Mouse (Mus musculus) B cell, adult (primary cell): ENCODE measurements around the gene Wdr46. TPM values are rescaled to one million over a fixed set of nuclear protein-coding genes. Genes with fewer than 3 reads are reported as not detected.

ENCODE experiments used
- total RNA-seq: library from RNA; stranded (reverse); gene quantifications from 4 replicates; pipeline ENCODE4 v1.2.4, GENCODE M21; 2023; ENCODE audit not compliant: inconsistent age

Gene Wdr46
- total RNA-seq: 37.2 to 41.1 TPM (median 38.8 TPM) in 4 replicates

DNA sequence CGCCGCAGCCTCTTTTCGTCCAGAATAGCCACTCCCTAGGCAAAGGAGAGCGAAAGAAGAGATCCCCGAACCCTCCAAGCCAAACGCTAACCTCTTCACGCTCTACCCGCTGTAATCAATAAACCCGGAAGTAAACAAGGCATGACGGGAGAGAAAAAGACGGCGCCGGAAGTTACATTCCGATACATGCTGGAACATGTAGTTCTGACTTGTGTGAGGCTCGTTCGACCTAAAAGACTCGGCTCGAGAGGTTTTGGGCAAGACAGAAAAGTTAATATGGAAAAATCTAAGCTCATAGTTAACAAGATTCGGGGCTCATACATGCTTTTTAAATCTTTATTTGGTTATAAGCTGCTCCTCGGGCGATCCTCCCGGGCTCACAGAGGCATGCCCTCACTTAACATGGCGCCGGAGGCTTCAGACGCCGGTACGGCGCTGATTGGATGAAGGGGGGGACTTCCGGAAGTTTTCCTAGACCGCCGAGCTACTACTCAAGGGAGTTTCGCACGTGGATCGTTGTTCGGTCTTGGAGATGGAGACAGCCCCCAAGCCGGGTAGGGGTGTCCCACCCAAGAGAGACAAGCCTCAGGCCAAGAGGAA, at the start of gene Wdr46, which contains the start of gene Pfdn6:
Gene Wdr46 (plus strand): TSS at position 455 of the 600 bp plus-strand sequence.
Gene Pfdn6 (minus strand): TSS at position 138 of the 600 bp plus-strand sequence.

GRCm38 (mm10) chr17:33904835-33905234, 35.6 kb upstream of the Wdr46 start, which contains the start of gene Platr17:
Platr17 (plus strand) TSS chr17:33905135.

DNA sequence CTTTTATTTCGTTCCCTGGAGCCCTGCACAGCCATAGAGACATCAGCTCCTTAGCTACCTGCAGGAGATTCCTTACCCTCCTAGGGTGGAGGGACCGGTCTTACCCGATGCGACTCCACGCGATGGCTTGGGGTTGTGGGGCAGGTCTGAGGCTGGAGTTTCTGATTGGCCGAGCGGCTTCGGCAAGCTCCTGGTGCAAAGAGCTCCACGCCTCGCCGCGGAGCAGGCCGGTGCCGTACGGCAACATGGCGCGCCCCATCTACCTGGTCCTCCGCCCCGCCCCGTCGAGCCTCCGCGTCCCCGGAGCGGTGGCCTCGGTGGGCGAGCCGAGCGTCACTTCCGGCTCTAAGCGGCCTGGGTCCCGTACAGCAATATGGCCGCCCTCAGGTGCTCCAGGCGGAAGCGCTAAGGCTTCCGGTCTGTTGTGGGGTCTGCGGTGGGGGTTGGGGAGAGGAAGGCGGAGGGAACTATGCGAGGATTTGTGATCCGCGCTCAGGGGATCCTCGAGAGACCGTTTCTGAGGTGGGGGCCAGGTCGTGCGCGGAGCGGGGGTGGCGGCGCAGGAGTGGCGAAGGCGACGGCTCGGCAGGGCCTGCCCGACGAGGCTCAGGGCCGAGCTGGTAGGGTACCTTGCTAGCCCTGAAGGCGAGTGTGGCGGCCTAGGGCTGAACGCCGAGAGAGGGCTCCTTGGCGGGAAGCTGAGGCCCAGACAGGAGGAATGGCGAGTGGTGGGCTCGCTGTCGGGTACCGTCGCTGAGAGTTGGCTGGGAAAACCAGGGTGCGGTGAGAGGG, 31.2 kb upstream of the Wdr46 start, which contains the start of gene Daxx:
Gene Daxx (plus strand): TSS at position 338 of the 792 bp plus-strand sequence.

GRCm38 (mm10) chr17:33915671-33916250, 24.7 kb upstream of the Wdr46 start, which contains the start of the genes Tapbp and Zbtb22:
Tapbp (plus strand) TSS chr17:33915899.
Zbtb22 (plus strand) TSS chr17:33915904.

GRCm38 (mm10) chr17:33929371-33930279, 10.8 kb upstream of the Wdr46 start, which contains the start of gene Rgl2:
Rgl2 (plus strand) TSS chr17:33929543.

DNA sequence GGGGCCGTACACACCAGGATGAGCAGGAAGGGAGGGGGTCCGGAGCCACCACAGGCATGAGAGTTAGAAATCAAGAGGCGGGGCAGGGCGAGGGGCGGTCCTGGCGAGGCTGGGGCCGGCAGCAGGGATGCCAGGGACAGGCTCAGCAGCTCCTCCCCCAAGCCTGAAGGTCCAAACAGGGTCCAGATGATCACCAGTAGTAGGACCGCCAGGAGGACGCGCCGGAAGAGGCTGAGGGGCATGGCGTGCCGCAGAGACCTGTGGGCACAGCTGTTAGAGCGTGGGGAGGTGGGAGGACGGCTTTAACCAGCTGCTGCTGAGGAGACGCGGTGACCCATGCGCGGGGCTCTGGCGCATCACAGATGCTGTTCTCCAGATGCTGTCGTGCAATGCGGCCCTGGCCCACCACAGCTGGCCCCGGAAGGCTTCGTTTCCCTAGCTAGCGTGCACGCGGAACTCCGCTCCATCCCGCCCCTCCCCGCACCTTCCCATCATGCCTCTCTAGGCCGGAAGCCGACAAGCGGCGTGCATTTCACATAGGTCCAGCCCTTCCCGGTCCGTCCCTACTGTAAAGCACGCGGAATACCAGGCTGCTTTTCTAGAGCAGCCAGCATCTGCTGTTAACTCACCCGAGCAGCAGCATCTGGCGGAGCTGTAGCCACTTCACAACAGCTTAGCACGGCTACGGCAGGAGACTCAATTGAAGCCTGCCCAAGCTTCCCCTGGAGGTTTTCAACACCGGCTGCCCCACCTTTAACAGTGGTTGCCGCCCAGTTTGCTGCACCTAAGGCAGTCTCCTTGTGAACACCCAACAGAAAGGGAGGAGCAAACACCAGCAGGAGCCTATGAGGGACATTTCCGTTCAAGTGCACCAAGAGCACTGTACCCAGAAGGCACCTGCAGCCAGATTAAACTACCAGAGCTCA, 10.8 kb downstream of the Wdr46 start, which contains the start of gene B3galt4:
Gene B3galt4 (minus strand): TSS at position 468 of the 926 bp plus-strand sequence.

GRCm38 (mm10) chr17:33955555-33956214, 15.2 kb downstream of the Wdr46 start, which contains the start of the genes Vps52 and Rps18:
Vps52 (plus strand) TSS chr17:33955812.
Rps18 (minus strand) TSS chr17:33956001.

Other genes with a start within 250 kb of the Wdr46 start
- 45.6 to 49.2 TPM (median 46.3 TPM) in 4 replicates for gene March2, start 222.0 kb upstream of the Wdr46 start, total RNA-seq
- 205 to 231 TPM (median 213 TPM) in 4 replicates for gene Rab11b, start 180.1 kb upstream of the Wdr46 start, total RNA-seq
- gene Angptl4, start 158.8 kb upstream of the Wdr46 start, total RNA-seq: 0.24 to 1.2 TPM (median 0.64 TPM) in 4 replicates
- gene Kank3, start 130.1 kb upstream of the Wdr46 start, total RNA-seq: 1.9 to 3.7 TPM (median 2.4 TPM) in 4 replicates
- 3,373 to 3,666 TPM (median 3,453 TPM) in 4 replicates for gene Rps28, start 116.1 kb upstream of the Wdr46 start, total RNA-seq
- 144 to 160 TPM (median 152 TPM) in 4 replicates for gene Ndufa7, start 116.1 kb upstream of the Wdr46 start, total RNA-seq
- gene Cd320, start 97.6 kb upstream of the Wdr46 start, total RNA-seq: 6.1 to 11.2 TPM (median 7.1 TPM) in 4 replicates
- not detected in 4 replicates for gene Gm7029, start 66.8 kb upstream of the Wdr46 start, total RNA-seq
- 3.7 to 6.1 TPM (median 5.8 TPM) in 4 replicates for gene Kifc1, start 50.0 kb upstream of the Wdr46 start, total RNA-seq
- gene Platr17, start 35.5 kb upstream of the Wdr46 start, total RNA-seq: 0.90 to 0.93 TPM in 2 of 4 replicates, not detected in the others
- 43.5 to 64.5 TPM (median 57.8 TPM) in 4 replicates for gene Daxx, start 31.2 kb upstream of the Wdr46 start, total RNA-seq
- 459 to 514 TPM (median 471 TPM) in 4 replicates for gene Tapbp, start 24.8 kb upstream of the Wdr46 start, total RNA-seq
- gene Zbtb22, start 24.8 kb upstream of the Wdr46 start, total RNA-seq: 34.8 to 43.8 TPM (median 42.1 TPM) in 4 replicates
- gene Rgl2, start 11.1 kb upstream of the Wdr46 start, total RNA-seq: 181 to 200 TPM (median 191 TPM) in 4 replicates
- 48.8 to 71.2 TPM (median 65.7 TPM) in 4 replicates for gene Pfdn6, start 317 bp upstream of the Wdr46 start, total RNA-seq
- gene B3galt4, start 10.8 kb downstream of the Wdr46 start, total RNA-seq: 4.6 to 6.3 TPM (median 6.0 TPM) in 4 replicates
- 84.3 to 90.2 TPM (median 84.9 TPM) in 4 replicates for gene Vps52, start 15.2 kb downstream of the Wdr46 start, total RNA-seq
- 1,477 to 1,581 TPM (median 1,522 TPM) in 4 replicates for gene Rps18, start 15.3 kb downstream of the Wdr46 start, total RNA-seq
- 2,828 to 3,180 TPM (median 3,118 TPM) in 4 replicates for gene H2-K1, start 59.7 kb downstream of the Wdr46 start, total RNA-seq
- 37.0 to 44.6 TPM (median 37.7 TPM) in 4 replicates for gene Ring1, start 84.0 kb downstream of the Wdr46 start, total RNA-seq
- gene H2-Ke6, start 87.4 kb downstream of the Wdr46 start, total RNA-seq: 116 to 159 TPM (median 139 TPM) in 4 replicates
- gene Slc39a7, start 91.0 kb downstream of the Wdr46 start, total RNA-seq: 76.7 to 88.4 TPM (median 86.4 TPM) in 4 replicates
- gene Rxrb, start 91.2 kb downstream of the Wdr46 start, total RNA-seq: 108 to 117 TPM (median 111 TPM) in 4 replicates
- gene Col11a2, start 98.8 kb downstream of the Wdr46 start, total RNA-seq: 5.6 to 8.4 TPM (median 6.7 TPM) in 4 replicates
- 197 to 229 TPM (median 217 TPM) in 4 replicates for gene H2-Oa, start 151.7 kb downstream of the Wdr46 start, total RNA-seq
- 618 to 656 TPM (median 649 TPM) in 4 replicates for gene H2-DMa, start 178.9 kb downstream of the Wdr46 start, total RNA-seq
- 428 to 472 TPM (median 457 TPM) in 4 replicates for gene Brd2, start 182.0 kb downstream of the Wdr46 start, total RNA-seq
- gene H2-DMb2, start 202.6 kb downstream of the Wdr46 start, total RNA-seq: 1,549 to 1,567 TPM (median 1,559 TPM) in 4 replicates
- gene H2-DMb1, start 212.4 kb downstream of the Wdr46 start, total RNA-seq: 652 to 777 TPM (median 691 TPM) in 4 replicates
- 129 to 155 TPM (median 147 TPM) in 4 replicates for gene Tap1, start 246.9 kb downstream of the Wdr46 start, total RNA-seq
- gene Psmb9, start 247.1 kb downstream of the Wdr46 start, total RNA-seq: 88.5 to 134 TPM (median 102 TPM) in 4 replicates